Mouse (Mus musculus): ENCODE data around the gene Thap4.
"Not testable (repeated sequence)": the region's sequence is repeated elsewhere in the genome, so short reads cannot be mapped to it uniquely, and the experiment has no call there.

Gene Thap4

GRCm38 (mm10) chr1:93691786-93692357 lies 62.8 kb downstream of the Thap4 start:
- no peak for DNase-seq (ENCODE audit: low spot score in 2 of 2)

- DNase-seq (ENCODE audit: low spot score in 2 of 2): no peak
Observed at GRCm38 (mm10) chr1:93691106-93691505, 63.6 kb downstream of the Thap4 start.

DNA sequence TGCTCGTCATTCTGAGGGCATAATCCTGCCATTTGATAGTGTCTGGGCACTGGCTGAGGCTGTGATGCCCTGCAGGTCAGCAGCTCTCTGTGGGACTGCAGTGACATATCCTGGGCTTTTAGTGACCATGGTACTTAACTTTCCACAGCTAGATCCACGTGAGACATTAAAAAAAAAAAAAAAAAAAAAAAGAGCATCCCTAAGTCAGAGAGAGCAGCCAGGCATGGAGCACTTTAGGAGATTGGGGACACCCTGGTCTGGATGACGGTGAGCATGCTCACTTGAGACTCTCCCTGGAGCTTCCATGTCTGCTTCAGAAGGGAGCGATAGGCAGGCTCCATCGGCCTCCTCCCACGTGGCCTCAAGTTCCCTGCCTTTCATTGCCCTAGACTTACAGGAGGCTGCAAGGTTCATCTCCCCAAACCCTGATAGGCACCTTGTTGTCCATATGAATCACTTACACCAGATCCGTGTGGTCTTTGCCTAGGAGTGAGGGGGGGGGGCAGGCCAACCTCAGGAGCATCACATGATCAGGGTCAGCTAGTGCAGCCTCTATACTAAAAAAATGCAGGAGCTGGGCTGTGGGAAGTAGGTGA lies 64.7 kb downstream of the Thap4 start:
- DNase-seq (ENCODE audit: low spot score in 2 of 2): no peak

- DNase-seq (ENCODE audit: low spot score in 2 of 2): no peak
Observed at GRCm38 (mm10) chr1:93688154-93688553, 66.5 kb downstream of the Thap4 start.

- no peak for DNase-seq (ENCODE audit: low spot score in 2 of 2)
Observed at GRCm38 (mm10) chr1:93686961-93687320, 67.7 kb downstream of the Thap4 start.

DNA sequence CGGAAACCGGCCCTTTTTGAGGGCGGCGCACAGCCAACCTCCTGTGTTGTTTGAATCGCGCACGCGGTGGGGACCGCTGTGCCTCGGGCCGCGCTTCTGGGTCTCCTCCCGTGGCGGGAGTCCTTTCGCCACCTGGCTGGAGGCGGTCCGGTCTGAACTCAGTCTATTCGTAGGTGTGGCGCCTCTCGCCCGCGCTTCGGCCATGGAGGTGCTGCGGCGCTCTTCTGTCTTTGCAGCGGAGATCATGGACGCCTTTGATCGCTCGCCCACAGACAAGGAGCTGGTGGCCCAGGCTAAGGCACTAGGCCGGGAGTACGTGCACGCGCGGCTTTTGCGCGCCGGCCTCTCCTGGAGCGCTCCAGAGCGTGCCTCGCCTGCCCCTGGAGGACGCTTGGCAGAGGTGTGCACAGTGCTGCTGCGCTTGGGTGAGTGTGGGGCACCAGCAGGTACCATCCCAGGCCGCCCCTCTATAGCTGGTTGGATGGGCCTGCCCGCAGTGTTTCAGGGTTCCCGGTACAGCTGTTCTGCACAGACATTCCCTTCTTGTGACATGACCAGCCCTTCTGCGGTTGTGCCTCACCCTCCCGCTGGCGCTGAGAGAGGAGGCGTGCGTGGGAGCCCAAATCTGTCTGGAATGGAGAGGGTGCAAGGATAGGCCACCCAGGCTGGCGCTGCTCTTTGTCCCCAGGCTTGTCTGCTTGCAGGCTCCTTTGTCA lies 68.3 kb downstream of the Thap4 start:
- peak; percentile 36 to 70 for DNase-seq (ENCODE audit: low spot score in 2 of 2)

DNA sequence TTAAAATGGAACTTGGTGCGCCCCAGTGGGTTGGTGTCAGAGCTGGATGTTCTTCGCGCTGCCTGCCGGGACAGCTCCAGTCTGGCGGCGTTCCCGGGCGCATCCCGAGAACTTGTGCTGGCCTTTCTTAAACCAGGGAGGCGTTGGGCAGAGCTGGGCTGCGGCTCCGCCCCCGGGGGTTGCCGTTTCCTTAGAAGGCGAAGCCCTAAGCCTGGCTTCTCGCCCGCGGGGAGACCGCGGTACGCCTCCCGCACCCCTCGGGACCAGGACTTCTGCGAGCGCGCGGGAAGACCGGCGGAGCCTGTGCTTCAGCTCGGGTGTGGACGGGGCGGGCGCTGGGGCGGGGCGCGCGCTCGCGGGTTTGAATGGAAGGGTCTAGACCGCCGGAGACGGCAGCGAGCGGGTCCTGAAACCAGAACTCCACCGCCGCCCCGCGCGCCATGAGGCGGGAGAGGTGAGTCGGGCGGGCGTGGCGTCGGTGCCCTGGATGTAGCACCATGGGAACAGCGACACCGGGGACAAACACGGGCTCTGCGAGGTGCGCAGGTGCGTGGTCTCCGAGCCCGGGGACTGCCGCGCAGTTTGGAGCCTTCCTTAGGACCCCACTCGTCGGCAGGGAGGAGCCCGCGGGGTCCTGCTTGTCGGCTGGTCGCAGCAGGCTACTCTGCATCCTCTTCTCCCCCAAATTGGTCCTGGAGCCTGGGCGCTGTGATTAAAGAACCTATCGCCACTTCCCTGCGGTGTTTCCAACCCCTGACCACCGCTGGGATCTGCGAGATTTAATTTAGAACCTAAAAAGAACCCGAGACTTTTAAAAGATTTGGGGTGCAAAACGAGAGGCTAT lies 69.0 kb downstream of the Thap4 start, which contains the start of gene Bok:
TSS of gene Bok (plus strand) at position 260 of the 844 bp plus-strand sequence.
- peak; percentile 64 to 87 for DNase-seq (ENCODE audit: low spot score in 2 of 2)

DNA sequence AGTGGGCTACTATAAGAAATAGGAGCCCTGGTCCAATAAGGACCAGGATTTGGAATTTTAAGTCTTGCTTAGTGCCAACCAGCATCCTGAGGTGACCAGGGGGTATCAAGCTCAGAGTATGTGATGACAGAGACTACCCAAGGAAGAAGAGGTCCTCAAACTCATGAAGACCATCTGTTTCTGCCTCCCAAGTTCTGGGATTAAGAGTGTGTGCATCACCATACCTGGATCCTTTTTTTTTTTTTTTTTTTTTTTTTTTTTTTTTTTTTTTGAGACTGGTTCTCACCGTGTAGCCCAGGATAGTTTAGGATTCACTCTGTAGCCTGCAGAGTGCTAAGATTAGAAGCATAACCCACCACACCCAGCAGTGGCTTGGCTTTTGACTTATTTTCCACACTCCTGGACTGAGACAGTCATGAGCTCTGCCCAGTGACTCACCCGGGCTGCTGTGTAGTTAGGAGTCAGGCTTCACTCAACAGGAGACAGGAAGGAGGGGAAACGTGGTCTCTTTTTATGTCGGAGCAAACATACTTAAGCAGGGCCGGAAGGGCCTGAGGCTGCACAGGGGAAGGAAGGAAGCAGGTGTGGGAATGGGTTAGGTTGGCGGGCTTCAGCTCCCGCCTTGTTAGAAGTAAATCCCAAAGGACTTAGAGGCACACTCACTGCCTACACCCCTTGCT lies 74.6 kb downstream of the Thap4 start:
- no peak for DNase-seq (ENCODE audit: low spot score in 2 of 2)

DNA sequence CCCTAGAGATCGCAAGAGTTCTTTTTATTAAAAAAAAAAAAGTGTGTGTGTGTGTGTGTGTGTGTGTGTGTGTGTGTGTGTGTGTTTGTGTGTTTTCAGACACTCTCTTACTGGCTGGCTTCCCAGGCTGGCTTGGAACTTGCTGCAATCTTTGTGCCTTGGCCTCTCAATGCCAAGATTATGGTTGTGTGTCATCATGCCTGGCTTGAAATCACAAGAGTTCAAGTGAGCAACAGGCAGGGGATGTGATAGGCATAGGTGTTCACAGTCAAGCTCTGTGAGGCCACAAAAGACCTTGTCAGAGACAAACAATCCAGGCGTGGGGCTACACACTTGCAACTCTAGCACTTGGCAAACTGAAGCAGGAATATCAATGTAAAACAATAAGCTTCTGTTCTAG lies 76.3 kb downstream of the Thap4 start:
- DNase-seq (ENCODE audit: low spot score in 2 of 2): no peak

GRCm38 (mm10) chr1:93672682-93673081 lies 82.0 kb downstream of the Thap4 start:
- DNase-seq (ENCODE audit: low spot score in 2 of 2): no peak

GRCm38 (mm10) chr1:93669941-93670340 lies 84.7 kb downstream of the Thap4 start:
- DNase-seq (ENCODE audit: low spot score in 2 of 2): no peak

DNA sequence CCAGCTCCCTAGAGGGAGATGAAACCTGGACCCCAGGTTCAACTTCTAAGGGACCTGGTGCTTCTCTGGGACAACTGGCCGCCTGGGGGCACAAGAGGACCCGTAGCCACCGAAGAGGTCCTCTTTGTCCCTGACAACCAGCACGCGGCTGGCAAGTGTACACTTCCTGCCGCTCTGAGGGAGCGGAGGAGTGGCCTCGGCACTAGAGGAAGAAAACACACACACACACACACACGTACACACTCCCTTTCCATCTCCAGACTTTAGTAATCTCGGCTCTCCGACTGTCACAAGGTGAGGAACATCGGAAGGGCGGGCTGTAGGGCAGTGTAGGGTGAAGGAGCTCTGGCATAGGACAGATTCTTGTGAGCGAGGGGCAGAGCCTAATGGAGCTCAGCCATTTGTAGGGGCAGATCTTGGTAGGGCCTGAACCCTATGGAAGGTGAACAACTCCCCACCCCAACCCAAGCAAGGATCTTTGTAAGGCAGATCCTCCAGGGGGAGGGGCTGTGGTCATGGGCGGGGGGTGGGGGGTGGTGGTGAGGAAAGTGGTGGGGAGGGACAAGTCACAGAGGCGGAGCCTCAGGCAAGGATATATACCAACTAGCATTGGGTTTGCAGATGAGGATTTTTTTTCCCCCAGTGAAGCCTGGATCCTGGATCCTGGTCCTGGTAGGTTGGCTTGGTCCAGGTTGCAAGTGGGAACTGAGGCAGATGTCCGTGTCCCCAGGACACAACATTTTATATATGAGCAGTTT lies 85.7 kb downstream of the Thap4 start:
- peak; percentile 46 to 79 for DNase-seq (ENCODE audit: low spot score in 2 of 2)

GRCm38 (mm10) chr1:93667760-93668400 lies 86.8 kb downstream of the Thap4 start:
- no peak for DNase-seq (ENCODE audit: low spot score in 2 of 2)

DNA sequence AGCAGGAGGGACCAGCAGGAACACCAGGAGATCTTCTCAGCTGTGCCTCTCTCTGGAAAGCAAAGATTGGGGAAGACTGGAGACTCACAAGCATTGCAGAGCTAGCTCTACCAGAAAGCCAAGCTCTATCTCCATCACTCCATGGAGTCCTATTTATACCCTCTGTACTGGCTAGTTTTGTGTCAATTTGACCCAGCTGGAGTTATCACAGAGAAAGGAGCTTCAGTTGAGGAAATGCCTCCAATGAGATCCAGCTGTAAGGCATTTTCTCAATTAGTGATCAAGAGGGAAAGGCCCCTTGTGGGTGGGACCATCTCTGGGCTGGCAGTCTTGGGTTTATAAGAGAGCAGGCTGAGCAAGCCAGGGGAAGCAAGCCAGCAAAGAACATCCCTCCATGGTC lies 96.1 kb downstream of the Thap4 start, which contains the start of gene Stk25:
TSS of gene Stk25 (minus strand) at position 101 of the 400 bp plus-strand sequence.
- DNase-seq (ENCODE audit: low spot score in 2 of 2): not testable (repeated sequence)

DNA sequence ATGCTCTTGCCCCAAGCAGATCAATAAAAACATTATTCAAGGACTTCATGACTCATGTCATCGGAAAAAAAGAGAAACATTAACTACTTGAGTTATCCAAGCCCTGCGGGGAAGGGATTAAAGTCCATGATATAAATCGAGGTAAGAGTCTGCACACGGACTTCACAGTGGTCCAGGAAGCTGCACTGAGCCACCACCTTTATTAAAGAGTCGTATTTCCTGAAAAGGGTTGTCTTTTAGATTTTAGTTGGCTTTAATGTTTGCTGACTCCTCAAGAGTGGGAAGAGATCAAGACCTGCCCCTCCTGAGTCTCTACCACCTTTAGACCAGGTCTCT lies 97.7 kb downstream of the Thap4 start:
- no peak for DNase-seq (ENCODE audit: low spot score in 2 of 2)

DNA sequence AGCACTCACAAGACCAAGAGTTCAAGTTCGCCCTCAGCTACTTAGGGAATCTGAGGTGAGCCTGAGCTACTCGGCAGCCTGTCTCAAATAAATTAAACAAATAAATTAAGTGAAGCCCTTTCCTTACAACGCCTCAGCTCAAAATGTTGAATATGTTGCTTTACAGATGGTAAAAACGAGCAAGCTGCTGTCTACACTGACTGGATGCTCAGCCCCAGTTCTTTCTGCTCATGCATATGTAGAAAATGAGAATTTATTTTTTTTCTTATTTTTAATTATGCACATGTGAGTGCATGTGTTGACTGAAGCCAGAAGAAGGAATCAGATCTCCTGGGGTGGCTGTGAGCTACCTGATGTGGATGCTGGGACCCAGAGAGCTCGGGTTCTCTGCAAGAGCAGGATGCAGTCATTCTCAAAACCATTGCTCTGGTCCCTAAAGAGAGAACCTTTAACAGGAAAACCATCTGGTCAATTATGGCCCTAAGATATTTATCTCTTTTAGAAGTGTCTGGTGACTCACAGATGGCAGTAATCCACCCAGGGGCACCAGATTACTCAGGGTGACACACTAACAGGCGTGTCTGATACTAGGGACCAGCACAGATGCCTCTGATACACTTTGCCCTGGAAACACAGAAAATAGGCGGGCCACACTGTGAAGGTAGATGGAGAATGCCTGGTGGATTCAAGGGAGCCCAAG lies 98.2 kb downstream of the Thap4 start:
- no peak for DNase-seq (ENCODE audit: low spot score in 2 of 2)

- no peak for DNase-seq (ENCODE audit: low spot score in 2 of 2)
Observed at GRCm38 (mm10) chr1:93654798-93655197, 99.9 kb downstream of the Thap4 start.

GRCm38 (mm10) chr1:93654275-93654674 lies 100.4 kb downstream of the Thap4 start:
- no peak for DNase-seq (ENCODE audit: low spot score in 2 of 2)

Measured in cerebellum, postnatal 4 days (tissue).